8 mouse cellular contexts compared by ENCODE assay signal in the genomic region with DNA sequence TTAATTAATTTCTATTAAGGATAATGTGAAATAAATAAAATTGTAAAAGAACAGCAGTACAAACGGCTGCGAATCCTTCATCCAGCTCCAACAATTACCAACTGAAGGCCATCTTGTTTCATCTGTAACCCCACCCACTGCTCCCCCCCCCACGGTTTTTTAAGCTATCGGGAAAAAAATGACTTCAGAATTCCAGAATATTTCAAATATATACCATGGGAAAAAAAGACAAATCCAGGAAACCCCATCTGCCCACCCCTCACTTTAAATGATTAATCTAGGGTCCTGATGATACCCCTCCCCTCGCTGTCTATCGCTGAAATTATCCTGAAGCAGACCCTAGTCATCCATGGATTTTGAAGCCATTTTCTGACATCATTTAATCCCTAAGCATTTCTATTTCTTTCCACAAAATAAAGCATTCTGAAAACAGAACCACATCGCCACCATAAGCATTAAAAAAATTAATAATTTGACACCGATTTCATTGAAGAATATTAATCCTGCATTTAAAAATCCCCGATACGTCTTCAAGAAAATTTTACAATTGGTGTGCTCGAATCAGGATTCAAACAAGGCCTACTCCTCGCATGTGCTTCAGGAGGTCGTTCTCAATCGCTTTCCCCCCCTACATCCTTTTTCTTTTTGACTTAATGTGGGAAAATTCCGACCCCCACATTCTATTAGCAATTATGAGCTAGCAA. TPM values are rescaled to one million over a fixed set of nuclear protein-coding genes. Genes with fewer than 3 reads are reported as not detected.
DNase-seq lines count a peak whose midpoint lies in the region; ATAC-seq and TF ChIP-seq lines count a peak whose summit lies in the region.

No protein-coding gene starts in this region.

- H3K9me3 ChIP-seq in embryonic facial prominence, embryonic 15.5 days (replicated peaks) = no peaks in the 10 kb centered on the region
- H3K9me3 ChIP-seq in liver, embryonic 11.5 days (ENCODE audit: control insufficient read depth, low read length) = no peaks in the 10 kb centered on the region
- no peaks in the 10 kb centered on the region for H3K9me3 ChIP-seq in stomach, embryonic 16.5 days (replicated peaks; ENCODE audit: control insufficient read depth, low read length)

- peak overlapping the region; percentile 55 for H3K9ac ChIP-seq in embryonic facial prominence, embryonic 15.5 days
- H3K9ac ChIP-seq in liver, embryonic 11.5 days (ENCODE audit: low read depth, low read length) = peak overlapping the region; percentile 68
- peak overlapping the region; percentile 76 for H3K9ac ChIP-seq in stomach, embryonic 16.5 days (ENCODE audit: low read length)

- H3K4me3 ChIP-seq in gastrocnemius, adult 2 months = peak overlapping the region; percentile 76
- peak overlapping the region; percentile 57 for H3K4me3 ChIP-seq in embryonic facial prominence, embryonic 15.5 days (replicated peaks)
- H3K4me3 ChIP-seq in liver, embryonic 11.5 days (ENCODE audit: low read depth, low read length) = peak overlapping the region; percentile 60
- H3K4me3 ChIP-seq in stomach, embryonic 16.5 days (replicated peaks; ENCODE audit: low read length) = peak overlapping the region; percentile 62

- no peak for TF ChIP-seq CTCF in gastrocnemius, adult 2 months (IDR thresholded peaks at IDR 0.05)

- H3K27me3 ChIP-seq in embryonic facial prominence, embryonic 15.5 days = no peaks in the 10 kb centered on the region
- H3K27me3 ChIP-seq in liver, embryonic 11.5 days (replicated peaks; ENCODE audit: control insufficient read depth, insufficient read depth, low read length) = no peaks in the 10 kb centered on the region
- H3K27me3 ChIP-seq in stomach, embryonic 16.5 days (ENCODE audit: control insufficient read depth, insufficient read depth, low read length) = no peaks in the 10 kb centered on the region

- no peak for ATAC-seq in embryonic facial prominence, embryonic 15.5 days (ENCODE audit: insufficient number of reproducible peaks, low FRiP score, low TSS enrichment, low read depth)
- ATAC-seq in liver, embryonic 11.5 days (replicated peaks; ENCODE audit: low FRiP score) = no peak
- ATAC-seq in stomach, embryonic 16.5 days (ENCODE audit: insufficient read depth, low FRiP score) = no peak

- 22% methylated on average over 15 of the region's 15 CpGs for WGBS in embryonic facial prominence, embryonic 15.5 days
- WGBS in liver, embryonic 11.5 days = 22% methylated on average over 15 of the region's 15 CpGs
- 17% methylated on average over 15 of the region's 15 CpGs for WGBS in stomach, embryonic 16.5 days

- DNase-seq in gastrocnemius, adult 2 months = no peak
- DNase-seq in gastrocnemius, postnatal 10 days = no peak
- DNase-seq in A20 (ENCODE audit: low read depth, low spot score) = peak; percentile 20
- no peak for DNase-seq in liver, embryonic 11.5 days (ENCODE audit: low spot score)
- DNase-seq in adrenal gland, adult 8-10 months = no peak
- no peak for DNase-seq in layer of hippocampus, postnatal 10 days (ENCODE audit: low spot score in 2 of 2)

- no peaks in the 10 kb centered on the region for H3K36me3 ChIP-seq in embryonic facial prominence, embryonic 15.5 days
- H3K36me3 ChIP-seq in liver, embryonic 11.5 days (ENCODE audit: control insufficient read depth, insufficient read depth, low read length) = no peaks in the 10 kb centered on the region
- H3K36me3 ChIP-seq in stomach, embryonic 16.5 days (ENCODE audit: control insufficient read depth, insufficient read depth, low read length) = no peaks in the 10 kb centered on the region

- peak overlapping the region; percentile 19; the same call in 1 of the 2 replicates for H3K4me2 ChIP-seq in embryonic facial prominence, embryonic 15.5 days (replicated peaks)
- H3K4me2 ChIP-seq in liver, embryonic 11.5 days = peak overlapping the region; percentile 68
- H3K4me2 ChIP-seq in stomach, embryonic 16.5 days (ENCODE audit: low read depth, low read length) = peak overlapping the region; percentile 57

- intact Hi-C loops in gastrocnemius, adult 2 months (cut with DNase I) = loop anchor here (5.0 to 10.0 kb wide), 4 partner anchors 82 to 402 kb away; a partner anchor contains a TSS

- peaks cover 7% of the 10 kb centered on the region for H3K4me1 ChIP-seq in embryonic facial prominence, embryonic 15.5 days
- 0 out of 2 replicates have a peak, but pooled peaks cover 2% of the 10 kb centered on the region for H3K4me1 ChIP-seq in liver, embryonic 11.5 days (replicated peaks; ENCODE audit: control insufficient read depth, insufficient read depth, low read length)
- H3K4me1 ChIP-seq in stomach, embryonic 16.5 days (ENCODE audit: control insufficient read depth, insufficient read depth, low read length) = peaks cover 4% of the 10 kb centered on the region; the same call in 1 of the 2 replicates

- peak overlapping the region; percentile 93 for H3K27ac ChIP-seq in gastrocnemius, adult 2 months
- H3K27ac ChIP-seq in embryonic facial prominence, embryonic 15.5 days (replicated peaks) = peak overlapping the region; percentile 87
- peak overlapping the region; percentile 59; the same call in 1 of the 2 replicates for H3K27ac ChIP-seq in liver, embryonic 11.5 days (ENCODE audit: low read depth, low read length)
- peak overlapping the region; percentile 89 for H3K27ac ChIP-seq in stomach, embryonic 16.5 days (ENCODE audit: low read length)

RNA-seq across cellular contexts. Expression of a gene that starts 3.3 kb away (rescaled TPM):
- total RNA-seq in gastrocnemius, adult 2 months (2021) = 100 to 1,000 TPM; 157 to 173 TPM
- total RNA-seq in gastrocnemius, postnatal 10 days (2021) = 100 to 1,000 TPM; 188 to 232 TPM
- 552 and 560 TPM in 2 replicates for polyA plus RNA-seq in embryonic facial prominence, embryonic 15.5 days (2015; fragmentation: Nextera tagmentation; extraction: Ambion mirVana)
- 419 and 436 TPM in 2 replicates for polyA plus RNA-seq in liver, embryonic 11.5 days (2014; fragmentation: Nextera tagmentation; extraction: Ambion mirVana)
- 496 and 508 TPM in 2 replicates for polyA plus RNA-seq in stomach, embryonic 16.5 days (2015; fragmentation: Nextera tagmentation; extraction: Ambion mirVana)
- total RNA-seq in adrenal gland, adult 8-10 months (2022) = 100 to 1,000 TPM; 290 to 312 (median 296) TPM
- total RNA-seq in layer of hippocampus, postnatal 10 days (2021) = 100 to 1,000 TPM; 467 to 472 TPM

RNA-seq across cellular contexts. Expression of a gene that starts 32.5 kb away (rescaled TPM):
- total RNA-seq in gastrocnemius, adult 2 months (2021) = 1 to 10 TPM; 1.8 to 3.0 TPM
- 1 to 10 TPM; 5.1 to 5.2 TPM for total RNA-seq in gastrocnemius, postnatal 10 days (2021)
- 13.8 and 14.9 TPM in 2 replicates for polyA plus RNA-seq in embryonic facial prominence, embryonic 15.5 days (2015; fragmentation: Nextera tagmentation; extraction: Ambion mirVana)
- polyA plus RNA-seq in liver, embryonic 11.5 days (2014; fragmentation: Nextera tagmentation; extraction: Ambion mirVana) = 2.9 and 3.5 TPM in 2 replicates
- 9.1 and 10.4 TPM in 2 replicates for polyA plus RNA-seq in stomach, embryonic 16.5 days (2015; fragmentation: Nextera tagmentation; extraction: Ambion mirVana)
- 10 to 100 TPM in 2 of 4 experiments, 1 to 10 TPM in 2; 9.2 to 13.4 (median 11.3) TPM for total RNA-seq in adrenal gland, adult 8-10 months (2022)
- total RNA-seq in layer of hippocampus, postnatal 10 days (2021) = 10 to 100 TPM; 13.5 to 14.6 TPM

RNA-seq across cellular contexts. Expression of a gene that starts 39.7 kb away (rescaled TPM):
- not detected for total RNA-seq in gastrocnemius, adult 2 months (2021)
- total RNA-seq in gastrocnemius, postnatal 10 days (2021) = not detected
- polyA plus RNA-seq in embryonic facial prominence, embryonic 15.5 days (2015; fragmentation: Nextera tagmentation; extraction: Ambion mirVana) = 0.08 and 0.11 TPM in 2 replicates
- polyA plus RNA-seq in liver, embryonic 11.5 days (2014; fragmentation: Nextera tagmentation; extraction: Ambion mirVana) = 0.15 TPM in 1 of 2 replicates, not detected in the other
- polyA plus RNA-seq in stomach, embryonic 16.5 days (2015; fragmentation: Nextera tagmentation; extraction: Ambion mirVana) = not detected in 2 replicates
- total RNA-seq in adrenal gland, adult 8-10 months (2022) = under 1 TPM in 1 of 4 experiments, not detected in 3; 0.18 TPM
- total RNA-seq in layer of hippocampus, postnatal 10 days (2021) = under 1 TPM in 1 of 2 experiments, not detected in 1; 0.39 TPM
